Mouse (Mus musculus) forebrain, postnatal 0 days (tissue): ENCODE measurements at regions not wholly inside any gene's neighbourhood (a gene's known extent, or its start where the extent isn't known, plus 50 kb on each side); places are given as distances from the start of the nearest gene placed in this dataset.
"Not testable (repeated sequence)": the region's sequence is repeated elsewhere in the genome, so short reads cannot be mapped to it uniquely, and the experiment has no call there.

Experiments
- ATAC-seq: fragments of 200-750 bp; cut with Nextera tagmentation; 2 replicates; pipeline ENCODE4 v1.8.0; 2017; ENCODE audit warnings: mild to moderate bottlenecking, moderate library complexity
- DNase-seq: peaks from one replicate; pipeline ENCODE4 v3.0.0-alpha.2; 2015
- H3K27ac ChIP-seq: fragments of 300-500 bp; sonication (generic); 2 replicates; pipeline ENCODE4 v1.5.1; 2014; ENCODE audit warnings: low read depth, mild to moderate bottlenecking, antibody characterized with exemption, low read length, moderate library complexity, mixed read lengths
- H3K27me3 ChIP-seq: fragments of 300-500 bp; sonication (generic); 2 replicates; pipeline ENCODE4 v1.6.1; 2014; ENCODE audit warnings: mild to moderate bottlenecking, low read length, mixed read lengths; ENCODE audit not compliant: insufficient read depth
- H3K36me3 ChIP-seq: fragments of 300-500 bp; sonication (generic); 2 replicates; pipeline ENCODE4 v1.6.1; 2014; ENCODE audit warnings: mild to moderate bottlenecking, moderate library complexity; ENCODE audit not compliant: insufficient read depth
- H3K4me1 ChIP-seq: fragments of 300-500 bp; sonication (generic); 2 replicates; pipeline ENCODE4 v1.6.1; 2014; ENCODE audit warnings: antibody characterized with exemption; ENCODE audit not compliant: insufficient read depth
- H3K4me2 ChIP-seq: fragments of 300-500 bp; sonication (generic); 2 replicates; pipeline ENCODE4 v1.6.1; 2014; ENCODE audit warnings: low read depth, mild to moderate bottlenecking, moderate library complexity
- H3K4me3 ChIP-seq: fragments of 300-500 bp; sonication (generic); 2 replicates; pipeline ENCODE4 v1.5.1; 2014; ENCODE audit warnings: low read depth, low read length, mixed read lengths
- H3K9ac ChIP-seq: fragments of 300-500 bp; sonication (generic); 2 replicates; pipeline ENCODE4 v1.6.1; 2014; ENCODE audit warnings: mild to moderate bottlenecking
- H3K9me3 ChIP-seq: fragments of 300-500 bp; sonication (generic); 2 replicates; pipeline ENCODE4 v1.6.1; 2016; ENCODE audit warnings: low read length
- CTCF ChIP-seq: sonication (generic); IDR thresholded peaks from 2 replicates; pipeline ENCODE4 v1.5.1; 2016; ENCODE audit warnings: antibody characterized with exemption, control low read depth, low read depth
- WGBS: fragments of 180-500 bp; shearing (Covaris S2); extraction: QIAGEN DNeasy Blood & Tissue Kit; methylation state at CpG from one replicate; pipeline ENCODE4 v1.1.7; 2014; 5-methylcytosine and 5-hydroxymethylcytosine counted together

- Histone ChIP-seq H3K27ac (no peak overlapping the region), H3K9ac (no peak overlapping the region), H3K4me2 (no peak overlapping the region), H3K27me3 (no peaks in the 10 kb centered on the region), H3K36me3 (no peaks in the 10 kb centered on the region), H3K9me3 (no peaks in the 10 kb centered on the region), H3K4me1 (no peaks in the 10 kb centered on the region), H3K4me3 (no peak overlapping the region)
- TF ChIP-seq CTCF = no peak
- DNase-seq (no peak), ATAC-seq (no peak)
Measured at GRCm38 (mm10) chrX:157107747-157108146, 307.4 kb downstream of the Phex start.

GRCm38 (mm10) chrX:157080025-157080424 is 335.1 kb downstream of the Phex start:
- Histone ChIP-seq H3K36me3 (no peaks in the 10 kb centered on the region), H3K27me3 (no peaks in the 10 kb centered on the region), H3K4me3 (no peak overlapping the region), H3K9me3 (no peaks in the 10 kb centered on the region), H3K4me2 (no peak overlapping the region), H3K9ac (no peak overlapping the region), H3K4me1 (no peaks in the 10 kb centered on the region), H3K27ac (no peak overlapping the region)
- ATAC-seq (no peak), DNase-seq (no peak)
- TF ChIP-seq CTCF = no peak

DNA sequence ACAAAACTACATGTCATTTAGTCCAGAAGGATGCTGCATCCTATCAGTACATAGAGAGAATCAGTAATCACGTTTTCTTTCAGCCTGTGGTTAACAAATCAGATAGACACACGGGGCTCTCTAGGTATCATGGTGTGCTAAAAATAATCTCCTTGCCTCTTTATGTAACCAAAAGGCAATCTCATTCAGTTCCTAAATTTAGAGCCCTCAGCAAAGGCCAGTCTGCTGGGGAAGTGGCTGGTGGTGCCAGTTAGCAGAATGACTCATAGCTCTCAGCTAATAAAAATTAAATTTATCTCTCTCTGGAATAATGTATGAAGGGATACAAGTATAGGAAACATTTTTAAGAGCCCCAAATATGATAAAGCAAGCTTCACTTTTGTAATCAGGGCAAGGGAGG is 335.5 kb downstream of the Phex start:
- Histone ChIP-seq H3K9me3 (no peaks in the 10 kb centered on the region), H3K27me3 (no peaks in the 10 kb centered on the region), H3K27ac (no peak overlapping the region), H3K4me2 (no peak overlapping the region), H3K4me3 (no peak overlapping the region), H3K36me3 (no peaks in the 10 kb centered on the region), H3K4me1 (no peaks in the 10 kb centered on the region), H3K9ac (no peak overlapping the region)
- DNase-seq (no peak), ATAC-seq (no peak)
- WGBS = 47% methylated on average over 2 of the region's 2 CpGs
- TF ChIP-seq CTCF = no peak

- not testable (repeated sequence) for H3K9me3 ChIP-seq, ATAC-seq, H3K27me3 ChIP-seq, H3K4me3 ChIP-seq, H3K36me3 ChIP-seq, H3K27ac ChIP-seq, H3K4me2 ChIP-seq, H3K9ac ChIP-seq, DNase-seq, H3K4me1 ChIP-seq
- 88% methylated on average over 5 of the region's 5 CpGs for WGBS
Measured at GRCm38 (mm10) chrX:157078061-157078460, 337.1 kb downstream of the Phex start.

DNA sequence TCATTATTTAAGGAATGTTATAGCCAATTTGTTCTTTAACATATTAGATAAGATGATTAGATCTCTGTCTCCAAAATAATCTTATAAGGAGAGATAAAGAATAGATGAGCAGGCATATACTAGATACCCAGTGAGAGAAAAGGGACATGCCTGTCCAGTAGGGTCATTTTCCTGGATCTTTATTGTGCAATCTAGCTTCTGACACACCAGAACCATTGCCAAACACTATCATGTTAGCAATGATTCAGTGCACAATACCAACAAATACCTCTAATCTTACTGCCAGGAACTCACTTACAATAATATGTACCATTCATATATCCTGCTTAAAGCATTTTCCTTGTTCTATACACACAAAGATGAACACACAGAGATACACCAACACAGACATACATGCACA is 338.9 kb downstream of the Phex start:
- H3K9ac ChIP-seq = no peak overlapping the region
- ATAC-seq (no peak), DNase-seq (no peak)
- no peak overlapping the region for H3K27ac ChIP-seq
- H3K36me3 ChIP-seq = no peaks in the 10 kb centered on the region
- no peaks in the 10 kb centered on the region for H3K9me3 ChIP-seq
- H3K4me1 ChIP-seq = no peaks in the 10 kb centered on the region
- no peaks in the 10 kb centered on the region for H3K27me3 ChIP-seq
- no peak overlapping the region for H3K4me3 ChIP-seq
- no peak for TF ChIP-seq CTCF
- H3K4me2 ChIP-seq = no peak overlapping the region

DNA sequence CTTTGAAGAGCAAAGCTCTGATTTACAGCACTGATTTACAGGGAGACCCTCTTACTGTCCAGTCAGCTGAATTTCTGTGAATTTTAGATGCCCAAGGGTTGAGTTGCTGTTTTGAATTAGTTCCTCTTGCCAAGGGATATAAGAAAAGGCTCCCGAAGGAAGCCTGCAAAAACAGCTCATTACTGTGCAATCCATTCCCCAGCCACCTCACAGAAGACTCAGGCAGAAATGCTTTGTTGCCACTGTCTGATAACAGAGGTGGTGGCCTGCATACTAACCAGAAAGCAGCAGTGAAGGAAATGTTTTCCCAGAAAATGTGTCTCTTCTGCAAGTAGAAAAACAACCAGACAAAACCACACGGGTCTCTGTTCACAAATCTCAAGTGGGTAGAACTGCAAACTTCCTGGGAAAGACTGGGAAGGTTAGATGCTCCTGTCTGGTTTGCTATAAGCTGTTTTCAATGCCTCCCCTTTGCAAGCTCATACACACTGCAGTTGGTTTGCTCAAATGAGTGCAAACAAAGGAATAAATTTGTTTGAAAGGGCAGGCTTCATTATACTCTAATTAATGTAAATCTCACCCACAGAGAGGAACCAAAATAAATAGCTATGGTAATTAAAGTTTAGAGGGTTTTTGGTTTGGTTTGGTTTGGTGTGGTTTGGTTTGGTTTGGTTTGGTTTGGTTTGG is 363.3 kb downstream of the Phex start:
- no peaks in the 10 kb centered on the region for H3K9me3 ChIP-seq
- DNase-seq = peak; percentile 20
- H3K27ac ChIP-seq = 0 out of 2 replicates have a peak overlapping the region, but pooled peaks have one; percentile 9
- WGBS = 35% methylated on average over 2 of the region's 2 CpGs
- no peaks in the 10 kb centered on the region for H3K36me3 ChIP-seq
- no peak overlapping the region for H3K9ac ChIP-seq
- ATAC-seq = peak; percentile 66
- no peaks in the 10 kb centered on the region for H3K4me1 ChIP-seq
- H3K27me3 ChIP-seq = no peaks in the 10 kb centered on the region
- no peak for TF ChIP-seq CTCF
- no peak overlapping the region for H3K4me3 ChIP-seq
- no peak overlapping the region for H3K4me2 ChIP-seq

GRCm38 (mm10) chrX:157028913-157029312 is 386.2 kb downstream of the Phex start:
- Histone ChIP-seq H3K27me3 (no peaks in the 10 kb centered on the region), H3K4me2 (no peak overlapping the region), H3K4me3 (no peak overlapping the region), H3K9me3 (no peaks in the 10 kb centered on the region), H3K36me3 (no peaks in the 10 kb centered on the region), H3K27ac (no peak overlapping the region), H3K9ac (no peak overlapping the region), H3K4me1 (no peaks in the 10 kb centered on the region)
- ATAC-seq (no peak), DNase-seq (no peak)
- TF ChIP-seq CTCF = no peak

DNA sequence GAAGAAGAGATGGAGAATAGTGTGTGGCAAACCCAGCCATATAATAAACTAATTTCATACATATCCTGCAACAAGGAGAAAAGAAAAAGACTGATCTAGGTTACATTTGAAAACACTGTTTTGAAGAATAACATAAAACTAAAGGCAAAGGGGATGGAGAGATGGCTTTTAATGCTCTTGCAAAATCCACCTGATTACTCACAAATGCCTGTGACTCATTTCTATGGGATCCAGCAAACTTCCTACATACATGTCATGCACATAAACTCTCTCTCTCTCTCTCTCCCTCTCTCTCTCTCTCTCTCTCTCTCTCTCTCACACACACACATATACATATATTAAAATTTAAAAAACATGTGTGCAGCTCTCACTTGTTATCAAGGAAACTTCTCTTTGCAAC is 390.8 kb downstream of the Phex start:
- Histone ChIP-seq H3K9me3 (no peaks in the 10 kb centered on the region), H3K27me3 (no peaks in the 10 kb centered on the region), H3K27ac (no peak overlapping the region), H3K4me2 (no peak overlapping the region), H3K4me1 (no peaks in the 10 kb centered on the region), H3K9ac (no peak overlapping the region), H3K4me3 (no peak overlapping the region), H3K36me3 (no peaks in the 10 kb centered on the region)
- no peak for ATAC-seq
- no peak for DNase-seq
- no peak for TF ChIP-seq CTCF
